Comparison of ENCODE assay signal across 8 mouse cellular contexts in the genomic region with DNA sequence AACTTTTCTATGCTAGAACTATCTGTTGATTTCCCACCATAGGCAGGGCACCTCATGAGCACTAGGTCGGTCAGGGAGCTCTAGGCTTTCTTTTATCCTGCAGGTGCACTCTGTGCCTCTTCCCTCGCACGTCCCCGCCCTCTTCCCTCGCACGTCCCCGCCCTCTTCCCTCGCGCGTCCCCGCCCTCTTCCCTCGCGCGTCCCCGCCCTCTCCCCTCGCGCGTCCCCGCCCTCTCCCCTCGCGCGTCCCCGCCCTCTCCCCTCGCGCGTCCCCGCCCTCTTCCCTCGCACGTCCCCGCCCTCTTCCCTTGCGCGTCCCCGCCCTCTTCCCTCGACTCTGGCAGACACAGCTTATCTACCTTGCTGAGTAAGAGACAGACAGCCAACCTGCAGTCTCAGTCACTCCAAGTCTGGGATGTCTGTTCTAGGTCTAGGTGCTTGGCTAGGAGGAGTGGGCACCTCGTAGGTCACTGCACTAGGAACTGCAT. TPM values are rescaled to one million over a fixed set of nuclear protein-coding genes. Genes with fewer than 3 reads are reported as not detected.
A peak's percentile ranks its signal among the peaks of the same experiment; 100 is the strongest.
DNase-seq lines count a peak whose midpoint lies in the region; ATAC-seq and TF ChIP-seq lines count a peak whose summit lies in the region.

No protein-coding gene starts in this region.

- TF ChIP-seq CTCF in E14TG2a.4 (conservative IDR thresholded peaks at IDR 0.05; ENCODE audit: low read length) = no peak

- ATAC-seq in forebrain, embryonic 15.5 days (replicated peaks) = peak; percentile 55; the same call in 1 of the 2 replicates
- no peak for ATAC-seq in hindbrain, embryonic 16.5 days
- peak; percentile 84 for ATAC-seq in liver, embryonic 12.5 days

- H3K27ac ChIP-seq in forebrain, embryonic 15.5 days (replicated peaks) = no peak overlapping the region
- H3K27ac ChIP-seq in hindbrain, embryonic 16.5 days (ENCODE audit: low read depth, low read length) = no peak overlapping the region
- peak overlapping the region; percentile 62; the same call in 1 of the 2 replicates for H3K27ac ChIP-seq in liver, embryonic 12.5 days

- DNase-seq in adrenal gland, postnatal 25 days = peak; percentile 58
- peak; percentile 89 for DNase-seq in naive thymus-derived CD4-positive, alpha-beta T cell, adult 2 months (ENCODE audit: low read depth)
- peak; percentile 81 to 84 for DNase-seq in thymus, postnatal 36 days
- no peak for DNase-seq in right cerebral cortex, adult 2 months (ENCODE audit: low spot score in 2 of 2)

- H3K4me1 ChIP-seq in E14TG2a.4 (replicated peaks; ENCODE audit: low read depth, low read length) = peaks cover 25% of the 10 kb centered on the region
- H3K4me1 ChIP-seq in forebrain, embryonic 15.5 days = peaks cover 7% of the 10 kb centered on the region
- peaks cover 9% of the 10 kb centered on the region for H3K4me1 ChIP-seq in hindbrain, embryonic 16.5 days (ENCODE audit: control insufficient read depth, insufficient read depth, low read depth, low read length)
- peaks cover 49% of the 10 kb centered on the region for H3K4me1 ChIP-seq in liver, embryonic 12.5 days

- H3K27me3 ChIP-seq in E14TG2a.4 (ENCODE audit: insufficient read depth, low read length) = no peaks in the 10 kb centered on the region
- H3K27me3 ChIP-seq in forebrain, embryonic 15.5 days = no peaks in the 10 kb centered on the region
- H3K27me3 ChIP-seq in hindbrain, embryonic 16.5 days (replicated peaks; ENCODE audit: control insufficient read depth, insufficient read depth, low read length) = no peaks in the 10 kb centered on the region
- H3K27me3 ChIP-seq in liver, embryonic 12.5 days (replicated peaks) = no peaks in the 10 kb centered on the region

- WGBS in forebrain, embryonic 15.5 days = 2% methylated on average over 23 of the region's 35 CpGs
- under 1% methylated on average over 29 of the region's 35 CpGs for WGBS in hindbrain, embryonic 16.5 days
- 2% methylated on average over 24 of the region's 35 CpGs for WGBS in liver, embryonic 12.5 days (ENCODE audit: insufficient replicate concordance)

- H3K4me2 ChIP-seq in forebrain, embryonic 15.5 days (replicated peaks) = peak overlapping the region; percentile 68
- H3K4me2 ChIP-seq in hindbrain, embryonic 16.5 days (ENCODE audit: low read length) = peak overlapping the region; percentile 76
- H3K4me2 ChIP-seq in liver, embryonic 12.5 days = peak overlapping the region; percentile 58

- no peaks in the 10 kb centered on the region for H3K9me3 ChIP-seq in E14TG2a.4 (ENCODE audit: low read length)
- no peaks in the 10 kb centered on the region for H3K9me3 ChIP-seq in forebrain, embryonic 15.5 days
- H3K9me3 ChIP-seq in hindbrain, embryonic 16.5 days (ENCODE audit: control insufficient read depth, low read length) = no peaks in the 10 kb centered on the region
- no peaks in the 10 kb centered on the region for H3K9me3 ChIP-seq in liver, embryonic 12.5 days (replicated peaks)

- peak overlapping the region; percentile 33; the same call in 1 of the 2 replicates for H3K9ac ChIP-seq in forebrain, embryonic 15.5 days (replicated peaks)
- H3K9ac ChIP-seq in hindbrain, embryonic 16.5 days (ENCODE audit: low read depth, low read length) = peak overlapping the region; percentile 30
- H3K9ac ChIP-seq in liver, embryonic 12.5 days = no peak overlapping the region

- H3K4me3 ChIP-seq in E14TG2a.4 (replicated peaks; ENCODE audit: low read length) = peak overlapping the region; percentile 37
- peak overlapping the region; percentile 35 for H3K4me3 ChIP-seq in forebrain, embryonic 15.5 days
- H3K4me3 ChIP-seq in hindbrain, embryonic 16.5 days (ENCODE audit: low read length) = peak overlapping the region; percentile 40
- H3K4me3 ChIP-seq in liver, embryonic 12.5 days = peak overlapping the region; percentile 12; the same call in 1 of the 2 replicates

- peaks cover 79% of the 10 kb centered on the region for H3K36me3 ChIP-seq in E14TG2a.4 (ENCODE audit: insufficient read depth, low read length)
- no peaks in the 10 kb centered on the region for H3K36me3 ChIP-seq in forebrain, embryonic 15.5 days
- no peaks in the 10 kb centered on the region for H3K36me3 ChIP-seq in hindbrain, embryonic 16.5 days (ENCODE audit: control insufficient read depth, insufficient read depth, low read length)
- H3K36me3 ChIP-seq in liver, embryonic 12.5 days = peaks cover 73% of the 10 kb centered on the region

RNA-seq across cellular contexts. Expression of a gene that starts 35.8 kb away (rescaled TPM):
- total RNA-seq in adrenal gland, postnatal 25 days (2021) = 36.8 and 46.2 TPM in 2 replicates
- polyA plus RNA-seq in forebrain, embryonic 15.5 days (2015; fragmentation: Nextera tagmentation; extraction: Ambion mirVana) = 0.75 and 1.4 TPM in 2 replicates
- 1.0 and 1.1 TPM in 2 replicates for polyA plus RNA-seq in hindbrain, embryonic 16.5 days (2015; fragmentation: Nextera tagmentation; extraction: Ambion mirVana)
- polyA plus RNA-seq in liver, embryonic 12.5 days (2016; fragmentation: Nextera tagmentation; extraction: Ambion mirVana) = 4.0 and 4.6 TPM in 2 replicates

Comparison
In these comparisons a context has a peak if more than half of its experiments do, and no peak if none do; other contexts are left out.
1. DNase-seq: peak in adrenal gland, postnatal 25 days (single experiment), naive thymus-derived CD4-positive, alpha-beta T cell, adult 2 months (single experiment) and thymus, postnatal 36 days (2 of 2); none in right cerebral cortex, adult 2 months (0 of 2).
2. Peak in every context shown above with its lines, with median percentiles within 50 percentile points of each other: H3K4me3 ChIP-seq and H3K4me2 ChIP-seq.